Mouse (Mus musculus) heart, postnatal 0 days (tissue): Measurements from ENCODE around the gene Trnau1ap.

Experiments used
- CTCF ChIP-seq: IDR thresholded peaks from 2 replicates; pipeline ENCODE4 v1.5.1; 2016; ENCODE audit warnings: antibody characterized with exemption, control low read depth, low read depth
- EP300 ChIP-seq: IDR thresholded peaks from 2 replicates; pipeline ENCODE4 v1.6.1; 2016; ENCODE audit warnings: antibody characterized with exemption, low read depth

DNA sequence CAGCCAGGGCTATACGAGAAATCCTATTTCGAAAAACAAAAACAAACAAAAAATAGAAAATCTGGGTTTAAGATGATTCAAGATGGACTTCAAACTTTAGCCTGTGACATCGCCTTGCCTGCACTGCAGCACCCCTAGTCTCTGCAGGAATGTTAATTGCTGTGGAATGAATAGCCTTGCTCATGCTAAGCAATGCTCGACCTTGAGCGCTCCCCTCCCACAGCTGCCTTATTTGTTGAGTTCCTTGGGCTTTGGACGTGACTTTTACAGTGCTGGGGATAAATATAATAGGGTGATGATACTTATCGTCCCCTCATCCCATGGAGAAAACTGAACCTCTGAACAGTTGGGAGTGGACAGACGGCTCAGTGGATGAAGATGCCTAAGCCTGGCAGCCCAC is 13.6 kb downstream of the Trnau1ap start:
- TF ChIP-seq EP300 (no peak), CTCF (no peak)
